In the genomic region with DNA sequence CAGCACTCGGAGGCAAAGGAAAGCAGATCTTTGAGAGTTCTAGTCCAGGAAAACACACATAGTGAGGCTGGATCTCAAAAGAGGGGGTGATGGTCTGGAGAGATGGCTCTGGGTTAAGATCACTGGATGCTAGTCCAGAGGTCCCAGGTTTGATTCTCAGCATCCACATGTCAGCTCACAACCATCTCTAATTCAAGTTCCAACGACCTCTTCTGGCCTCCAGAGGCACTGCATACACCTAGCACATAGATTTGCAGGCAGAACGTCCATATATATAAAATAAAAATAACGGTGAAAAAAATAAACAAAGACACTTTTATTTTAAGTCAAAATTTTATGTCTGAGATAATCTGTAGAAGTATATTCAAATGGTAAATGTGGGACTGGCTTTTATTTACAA, we compare ENCODE assay signal across 14 mouse cellular contexts. TPM values are rescaled to one million over a fixed set of nuclear protein-coding genes. Genes with fewer than 3 reads are reported as not detected.
DNase-seq lines count a peak whose midpoint lies in the region; TF ChIP-seq lines count a peak whose summit lies in the region.
"Had no signal": no experiment of that assay in that cellular context is flagged by ENCODE, and none has a peak within 500 bp of the region (broad histone marks: within the 10 kb centered on the region; RNA-seq: fewer than 3 reads in every experiment).

No protein-coding gene starts in this region.

- no peaks in the 10 kb centered on the region for H3K9me3 ChIP-seq in embryonic facial prominence, embryonic 10.5 days
- H3K9me3 ChIP-seq: embryonic facial prominence, embryonic 12.5 days; G1E; limb, embryonic 13.5 days; neural tube, embryonic 13.5 days had no signal

- no peak overlapping the region for H3K4me3 ChIP-seq in left cerebral cortex, adult 2 months
- no peak overlapping the region for H3K4me3 ChIP-seq in embryonic facial prominence, embryonic 10.5 days

- no peak overlapping the region for H3K27ac ChIP-seq in left cerebral cortex, adult 2 months
- H3K27ac ChIP-seq in embryonic facial prominence, embryonic 10.5 days (replicated peaks), result no peak overlapping the region
- H3K27ac ChIP-seq: embryonic facial prominence, embryonic 12.5 days; hindbrain, embryonic 14.5 days; limb, embryonic 13.5 days; neural tube, embryonic 13.5 days had no signal

- TF ChIP-seq CTCF in left cerebral cortex, adult 2 months (IDR thresholded peaks at IDR 0.05), result peak; percentile 11

- H3K27me3 ChIP-seq in embryonic facial prominence, embryonic 10.5 days (replicated peaks; ENCODE audit: low read depth, poor library complexity, severe bottlenecking), result peaks cover 13% of the 10 kb centered on the region
- H3K27me3 ChIP-seq: embryonic facial prominence, embryonic 12.5 days; limb, embryonic 13.5 days had no signal

- WGBS in embryonic facial prominence, embryonic 10.5 days, result 60% methylated on average over 4 of the region's 4 CpGs

- no peaks in the 10 kb centered on the region for H3K36me3 ChIP-seq in embryonic facial prominence, embryonic 10.5 days (replicated peaks)
- H3K36me3 ChIP-seq: embryonic facial prominence, embryonic 12.5 days; limb, embryonic 13.5 days; neural tube, embryonic 13.5 days had no signal

- intact Hi-C loops in left cerebral cortex, adult 2 months (cut with DNase I), result loop anchor here (5.0 kb wide), 1 partner anchor 90 kb away; the partner anchor contains the start of gene Zfp410
- intact Hi-C loops in heart, postnatal 14 days (cut with DNase I), result loop anchor here (5.0 kb wide), 1 partner anchor 45 kb away; the partner anchor contains the start of genes Coq6 and Fam161b

- DNase-seq in adrenal gland, postnatal 10 days, result peak; percentile 0
- DNase-seq in adrenal gland, adult 2 months, result no peak
- no peak for DNase-seq in left cerebral cortex, adult 2 months (ENCODE audit: extremely low spot score in 1 of 2, low spot score in 2 of 2)
- DNase-seq in left cerebral cortex, adult 11 months (ENCODE audit: low spot score), result no peak
- DNase-seq in thymus, postnatal 14 days, result peak; percentile 14
- DNase-seq in thymus, postnatal 4 days, result no peak
- DNase-seq in embryonic facial prominence, embryonic 10.5 days (ENCODE audit: low spot score), result no peak
- no peak for DNase-seq in heart, postnatal 14 days
- DNase-seq: lung, adult 2 months had no signal

- peaks cover 19% of the 10 kb centered on the region for H3K4me1 ChIP-seq in embryonic facial prominence, embryonic 10.5 days

RNA-seq across cellular contexts. Expression of gene Entpd5, which starts 1.6 kb away (rescaled TPM):
- 10 to 100 TPM; 66.3 to 74.5 TPM for total RNA-seq in adrenal gland, postnatal 10 days (2021)
- total RNA-seq in adrenal gland, adult 2 months (2021), result 100 to 1,000 TPM; 124 to 126 TPM
- polyA plus RNA-seq in adrenal gland, adult 2 months (2012; rRNA removed), result 11.9 and 14.8 TPM in 2 replicates
- total RNA-seq in left cerebral cortex, adult 2 months (2021), result 10 to 100 TPM; 21.8 to 23.9 TPM
- polyA plus RNA-seq in embryonic facial prominence, embryonic 10.5 days (2016; fragmentation: Nextera tagmentation; extraction: Ambion mirVana), result 8.1 and 10.0 TPM in 2 replicates
- 10 to 100 TPM; 52.4 to 56.6 TPM for total RNA-seq in heart, postnatal 14 days (2021)

RNA-seq across cellular contexts. Expression of gene Bbof1, which starts 1.6 kb away (rescaled TPM):
- 1 to 10 TPM; 5.7 to 8.4 TPM for total RNA-seq in adrenal gland, postnatal 10 days (2021)
- total RNA-seq in adrenal gland, adult 2 months (2021), result 1 to 10 TPM; 2.7 to 3.4 TPM
- not detected in 2 replicates for polyA plus RNA-seq in adrenal gland, adult 2 months (2012; rRNA removed)
- 10 to 100 TPM; 10.1 TPM for total RNA-seq in left cerebral cortex, adult 2 months (2021)
- polyA plus RNA-seq in embryonic facial prominence, embryonic 10.5 days (2016; fragmentation: Nextera tagmentation; extraction: Ambion mirVana), result 0.49 and 0.80 TPM in 2 replicates
- total RNA-seq in heart, postnatal 14 days (2021), result 1 to 10 TPM; 1.7 to 1.9 TPM

RNA-seq across cellular contexts. Expression of gene Rnf113a2, which starts 9.7 kb away (rescaled TPM):
- 10 to 100 TPM; 13.9 to 14.7 TPM for total RNA-seq in adrenal gland, postnatal 10 days (2021)
- 10 to 100 TPM; 16.0 to 19.6 TPM for total RNA-seq in adrenal gland, adult 2 months (2021)
- polyA plus RNA-seq in adrenal gland, adult 2 months (2012; rRNA removed), result 0.73 and 0.86 TPM in 2 replicates
- total RNA-seq in left cerebral cortex, adult 2 months (2021), result 10 to 100 TPM; 11.3 to 11.8 TPM
- 23.3 and 24.6 TPM in 2 replicates for polyA plus RNA-seq in embryonic facial prominence, embryonic 10.5 days (2016; fragmentation: Nextera tagmentation; extraction: Ambion mirVana)
- total RNA-seq in heart, postnatal 14 days (2021), result 1 to 10 TPM; 7.4 to 10.0 TPM

RNA-seq across cellular contexts. Expression of gene Aldh6a1, which starts 43.5 kb away (rescaled TPM):
- 100 to 1,000 TPM; 230 to 234 TPM for total RNA-seq in adrenal gland, postnatal 10 days (2021)
- 100 to 1,000 TPM; 211 to 272 TPM for total RNA-seq in adrenal gland, adult 2 months (2021)
- 21.7 and 22.0 TPM in 2 replicates for polyA plus RNA-seq in adrenal gland, adult 2 months (2012; rRNA removed)
- 10 to 100 TPM; 42.0 to 42.8 TPM for total RNA-seq in left cerebral cortex, adult 2 months (2021)
- polyA plus RNA-seq in embryonic facial prominence, embryonic 10.5 days (2016; fragmentation: Nextera tagmentation; extraction: Ambion mirVana), result 16.0 and 18.2 TPM in 2 replicates
- total RNA-seq in heart, postnatal 14 days (2021), result 100 to 1,000 TPM in 1 of 2 experiments, 10 to 100 TPM in 1; 91.0 to 111 TPM

RNA-seq across cellular contexts. Expression of gene Lin52, which starts 44.0 kb away (rescaled TPM):
- 10 to 100 TPM; 10.9 to 11.2 TPM for total RNA-seq in adrenal gland, postnatal 10 days (2021)
- 10 to 100 TPM; 16.2 to 19.7 TPM for total RNA-seq in adrenal gland, adult 2 months (2021)
- 5.0 and 6.9 TPM in 2 replicates for polyA plus RNA-seq in adrenal gland, adult 2 months (2012; rRNA removed)
- total RNA-seq in left cerebral cortex, adult 2 months (2021), result 10 to 100 TPM; 22.8 to 23.8 TPM
- polyA plus RNA-seq in embryonic facial prominence, embryonic 10.5 days (2016; fragmentation: Nextera tagmentation; extraction: Ambion mirVana), result 28.4 and 28.6 TPM in 2 replicates
- total RNA-seq in heart, postnatal 14 days (2021), result 10 to 100 TPM in 1 of 2 experiments, 1 to 10 TPM in 1; 9.7 to 10.6 TPM

Comparison
In these comparisons a context has a peak if more than half of its experiments do, and no peak if none do; other contexts are left out.
1. DNase-seq: peak in adrenal gland, postnatal 10 days (single experiment) and thymus, postnatal 14 days (single experiment); none in adrenal gland, adult 2 months (single experiment), left cerebral cortex, adult 2 months (0 of 2), left cerebral cortex, adult 11 months (single experiment), thymus, postnatal 4 days (single experiment), embryonic facial prominence, embryonic 10.5 days (single experiment) and heart, postnatal 14 days (0 of 2).